In genomic region chr14:54329201-54329600, GRCm38 (mm10) we compare ENCODE assay signal across 31 mouse cellular contexts. TPM values are rescaled to one million over a fixed set of nuclear protein-coding genes. Genes with fewer than 3 reads are reported as not detected.
DNase-seq lines count a peak whose midpoint lies in the region; ATAC-seq and TF ChIP-seq lines count a peak whose summit lies in the region.
"Had no signal": no experiment of that assay in that cellular context is flagged by ENCODE, and none has a peak within 500 bp of the region (broad histone marks: within the 10 kb centered on the region; RNA-seq: fewer than 3 reads in every experiment).

No protein-coding gene starts in this region.

- H3K9ac ChIP-seq in kidney, postnatal 0 days (ENCODE audit: low read depth, low read length): no peak overlapping the region
- H3K9ac ChIP-seq: embryonic facial prominence, embryonic 12.5 days; hindbrain, embryonic 12.5 days; intestine, embryonic 15.5 days; liver, embryonic 14.5 days; stomach, embryonic 15.5 days had no signal

- H3K4me1 ChIP-seq in kidney, postnatal 0 days (replicated peaks; ENCODE audit: insufficient read depth, low read length): no peaks in the 10 kb centered on the region
- H3K4me1 ChIP-seq in midbrain, embryonic 10.5 days: peaks cover 15% of the 10 kb centered on the region
- H3K4me1 ChIP-seq: embryonic facial prominence, embryonic 12.5 days; intestine, embryonic 15.5 days; stomach, embryonic 15.5 days had no signal

- 0 out of 2 replicates have a peak overlapping the region, but pooled peaks have one; percentile 1 for H3K4me2 ChIP-seq in kidney, postnatal 0 days (ENCODE audit: low read length)
- H3K4me2 ChIP-seq: embryonic facial prominence, embryonic 12.5 days; heart, embryonic 11.5 days; hindbrain, embryonic 12.5 days; intestine, embryonic 15.5 days; stomach, embryonic 15.5 days had no signal

- DNase-seq in embryo, embryonic 11 days: peak; percentile 13
- no peak for DNase-seq in embryo, embryonic 10.5 days (ENCODE audit: low spot score)
- DNase-seq in kidney, postnatal 0 days (ENCODE audit: low spot score): no peak
- DNase-seq in kidney, postnatal 10 days: no peak
- peak; percentile 74 for DNase-seq in ES-CJ7 (ENCODE audit: low read depth, low spot score)
- peak; percentile 54 for DNase-seq in testis, postnatal 10 days (ENCODE audit: low spot score)
- DNase-seq in midbrain, embryonic 10.5 days (ENCODE audit: low spot score): no peak
- DNase-seq: cerebellum, adult 2 months; cerebellum, postnatal 25 days; gastrocnemius, postnatal 14 days; heart, postnatal 36 days; kidney, adult 8-10 months; layer of hippocampus, adult 9-11 months; liver; lung, adult 2 months; lung, postnatal 10 days; midbrain, embryonic 14.5 days; thymus, adult 2 months had no signal

- no peaks in the 10 kb centered on the region for H3K9me3 ChIP-seq in kidney, postnatal 0 days (replicated peaks; ENCODE audit: low read length)
- no peaks in the 10 kb centered on the region for H3K9me3 ChIP-seq in midbrain, embryonic 10.5 days (replicated peaks)
- H3K9me3 ChIP-seq: embryonic facial prominence, embryonic 12.5 days; G1E; hindbrain, embryonic 12.5 days; intestine, embryonic 15.5 days; stomach, embryonic 15.5 days had no signal

- H3K27me3 ChIP-seq in kidney, postnatal 0 days (ENCODE audit: insufficient read depth, low read length): no peaks in the 10 kb centered on the region
- H3K27me3 ChIP-seq in midbrain, embryonic 10.5 days (ENCODE audit: low read depth, poor library complexity, severe bottlenecking): no peaks in the 10 kb centered on the region
- H3K27me3 ChIP-seq: embryonic facial prominence, embryonic 12.5 days; hindbrain, embryonic 12.5 days; intestine, embryonic 15.5 days; stomach, embryonic 15.5 days had no signal

- H3K36me3 ChIP-seq in kidney, postnatal 0 days (ENCODE audit: insufficient read depth, low read length): no peaks in the 10 kb centered on the region
- H3K36me3 ChIP-seq in midbrain, embryonic 10.5 days: no peaks in the 10 kb centered on the region
- H3K36me3 ChIP-seq: embryonic facial prominence, embryonic 12.5 days; G1E; hindbrain, embryonic 12.5 days; intestine, embryonic 15.5 days; stomach, embryonic 15.5 days had no signal

- no peak overlapping the region for H3K27ac ChIP-seq in kidney, postnatal 0 days
- no peak overlapping the region for H3K27ac ChIP-seq in midbrain, embryonic 10.5 days (replicated peaks)
- H3K27ac ChIP-seq: embryonic facial prominence, embryonic 12.5 days; hindbrain, embryonic 12.5 days; hindbrain, postnatal 0 days; intestine, embryonic 15.5 days; liver, embryonic 14.5 days; macrophage; stomach, embryonic 15.5 days had no signal

- WGBS in kidney, postnatal 0 days: 53% methylated on average over 9 of the region's 9 CpGs
- WGBS in midbrain, embryonic 10.5 days: 48% methylated on average over 9 of the region's 9 CpGs

- no peak overlapping the region for H3K4me3 ChIP-seq in kidney, postnatal 0 days (replicated peaks; ENCODE audit: low read depth, low read length)
- no peak overlapping the region for H3K4me3 ChIP-seq in midbrain, embryonic 10.5 days
- H3K4me3 ChIP-seq: embryonic facial prominence, embryonic 12.5 days; hindbrain, embryonic 12.5 days; intestine, embryonic 15.5 days; stomach, embryonic 15.5 days had no signal

- no peak for ATAC-seq in kidney, postnatal 0 days (replicated peaks; ENCODE audit: low FRiP score, low read depth)
- ATAC-seq: forebrain, embryonic 14.5 days; hindbrain, postnatal 0 days; intestine, embryonic 15.5 days had no signal

- TF ChIP-seq CTCF in kidney, postnatal 0 days (IDR thresholded peaks at IDR 0.05; ENCODE audit: low read depth): no peak

RNA-seq across cellular contexts. Expression of gene Oxa1l, which starts 31.4 kb away (rescaled TPM):
- 57.6 and 66.5 TPM in 2 replicates for polyA plus RNA-seq in kidney, postnatal 0 days (2015; fragmentation: Nextera tagmentation; extraction: Ambion mirVana)
- polyA plus RNA-seq in midbrain, embryonic 10.5 days (2016; fragmentation: Nextera tagmentation; extraction: Ambion mirVana): 48.0 and 54.1 TPM in 2 replicates

RNA-seq across cellular contexts. Expression of gene Olfr49, which starts 44.5 kb away (rescaled TPM):
- 0.03 TPM in 1 of 2 replicates, not detected in the other for polyA plus RNA-seq in kidney, postnatal 0 days (2015; fragmentation: Nextera tagmentation; extraction: Ambion mirVana)
- not detected in 2 replicates for polyA plus RNA-seq in midbrain, embryonic 10.5 days (2016; fragmentation: Nextera tagmentation; extraction: Ambion mirVana)
- polyA plus RNA-seq: cerebellum, adult 2 months; embryonic facial prominence, embryonic 12.5 days; forebrain, embryonic 14.5 days; G1E; heart, embryonic 11.5 days; heart, embryonic 16.5 days; hindbrain, embryonic 12.5 days; hindbrain, postnatal 0 days; intestine, embryonic 15.5 days; limb, embryonic 11.5 days; liver, embryonic 14.5 days; lung, adult 2 months; macrophage; midbrain, embryonic 14.5 days; neural tube, embryonic 14.5 days; stomach, embryonic 15.5 days; thymus, adult 2 months had no signal

Comparison
In these comparisons a context has a peak if more than half of its experiments do, and no peak if none do; other contexts are left out.
1. DNase-seq: peak in embryo, embryonic 11 days (single experiment), ES-CJ7 (single experiment) and testis, postnatal 10 days (single experiment); none in embryo, embryonic 10.5 days (single experiment), kidney, postnatal 0 days (single experiment), kidney, postnatal 10 days (single experiment) and midbrain, embryonic 10.5 days (single experiment).